Mouse (Mus musculus) frontal cortex, adult (tissue): ENCODE results near the gene Sppl2b.
A peak's percentile ranks its signal among the peaks of the same experiment; 100 is the strongest.
"Not testable (repeated sequence)": the region's sequence is repeated elsewhere in the genome, so short reads cannot be mapped to it uniquely, and the experiment has no call there.

ENCODE experiments used
- ATAC-seq: cut with Nextera tagmentation; 2 replicates; pipeline ENCODE4 v1.9.2; 2017; ENCODE audit warnings: mild to moderate bottlenecking, moderate library complexity, mixed read lengths; ENCODE audit not compliant: low TSS enrichment

The Sppl2b gene

GRCm38 (mm10) chr10:80854913-80855748 lies at the start of gene Sppl2b, which contains the start of gene Lsm7:
Gene Sppl2b (plus strand): TSS chr10:80855275.
Gene Lsm7 (minus strand): TSS chr10:80855209.
- ATAC-seq, result peak; percentile 69

GRCm38 (mm10) chr10:80805322-80805721 lies 49.8 kb upstream of the Sppl2b start:
- ATAC-seq, result no peak

- ATAC-seq, result peak; percentile 35; the same call in 1 of the 2 replicates
Measured at GRCm38 (mm10) chr10:80805925-80806324, 49.1 kb upstream of the Sppl2b start.

DNA sequence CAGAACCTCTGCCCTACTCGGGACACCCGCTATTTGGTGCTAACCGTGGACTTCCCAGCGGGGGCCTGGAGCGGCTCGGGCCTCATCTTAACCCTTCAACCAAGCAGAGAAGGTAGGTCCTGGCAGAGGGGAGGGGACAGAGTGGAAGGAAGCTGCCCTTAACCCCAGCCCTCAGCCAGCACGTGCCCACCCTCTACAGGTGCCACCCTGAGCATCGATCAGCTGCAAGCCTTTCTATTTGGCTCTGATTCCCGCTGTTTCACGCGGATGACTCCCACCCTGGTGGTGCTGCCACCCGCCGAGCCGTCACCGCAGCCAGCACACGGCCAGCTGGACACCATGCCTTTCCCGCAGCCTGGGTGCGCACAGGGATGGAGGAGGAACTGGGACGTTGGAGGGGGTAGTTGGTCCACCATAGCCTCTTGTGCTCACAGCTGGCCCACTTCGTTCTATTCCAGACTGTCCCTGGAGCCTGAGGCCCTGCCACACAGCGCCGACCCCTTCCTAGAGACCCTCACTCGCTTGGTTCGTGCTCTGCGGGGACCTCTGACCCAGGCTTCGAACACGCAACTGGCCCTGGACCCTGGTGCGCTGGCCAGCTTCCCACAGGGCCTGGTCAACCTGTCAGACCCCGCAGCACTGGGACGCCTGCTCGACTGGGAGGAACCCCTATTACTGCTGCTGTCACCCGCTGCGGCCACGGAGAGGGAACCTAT lies 48.6 kb upstream of the Sppl2b start:
- peak; percentile 10; the same call in 1 of the 2 replicates for ATAC-seq

DNA sequence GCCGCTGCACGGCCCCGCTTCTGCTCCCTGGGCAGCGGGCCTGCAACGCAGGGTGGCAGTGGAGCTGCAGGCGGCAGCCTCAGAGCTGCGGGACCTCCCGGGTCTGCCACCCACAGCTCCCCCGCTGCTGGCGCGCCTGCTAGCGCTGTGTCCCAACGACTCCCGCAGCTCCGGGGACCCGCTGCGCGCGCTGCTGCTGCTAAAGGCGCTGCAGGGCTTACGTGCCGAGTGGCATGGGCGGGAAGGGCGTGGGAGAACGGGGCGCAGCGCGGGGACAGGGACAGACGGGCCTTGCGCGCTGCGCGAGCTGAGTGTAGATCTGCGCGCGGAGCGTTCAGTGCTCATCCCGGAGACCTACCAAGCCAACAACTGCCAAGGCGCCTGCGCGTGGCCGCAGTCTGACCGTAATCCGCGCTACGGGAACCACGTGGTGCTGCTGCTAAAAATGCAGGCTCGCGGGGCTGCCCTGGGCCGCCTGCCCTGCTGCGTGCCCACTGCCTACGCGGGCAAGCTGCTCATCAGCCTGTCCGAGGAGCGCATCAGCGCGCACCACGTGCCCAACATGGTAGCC lies 47.9 kb upstream of the Sppl2b start:
- peak; percentile 70 for ATAC-seq

GRCm38 (mm10) chr10:80808099-80808984 lies 46.7 kb upstream of the Sppl2b start:
- no peak for ATAC-seq

DNA sequence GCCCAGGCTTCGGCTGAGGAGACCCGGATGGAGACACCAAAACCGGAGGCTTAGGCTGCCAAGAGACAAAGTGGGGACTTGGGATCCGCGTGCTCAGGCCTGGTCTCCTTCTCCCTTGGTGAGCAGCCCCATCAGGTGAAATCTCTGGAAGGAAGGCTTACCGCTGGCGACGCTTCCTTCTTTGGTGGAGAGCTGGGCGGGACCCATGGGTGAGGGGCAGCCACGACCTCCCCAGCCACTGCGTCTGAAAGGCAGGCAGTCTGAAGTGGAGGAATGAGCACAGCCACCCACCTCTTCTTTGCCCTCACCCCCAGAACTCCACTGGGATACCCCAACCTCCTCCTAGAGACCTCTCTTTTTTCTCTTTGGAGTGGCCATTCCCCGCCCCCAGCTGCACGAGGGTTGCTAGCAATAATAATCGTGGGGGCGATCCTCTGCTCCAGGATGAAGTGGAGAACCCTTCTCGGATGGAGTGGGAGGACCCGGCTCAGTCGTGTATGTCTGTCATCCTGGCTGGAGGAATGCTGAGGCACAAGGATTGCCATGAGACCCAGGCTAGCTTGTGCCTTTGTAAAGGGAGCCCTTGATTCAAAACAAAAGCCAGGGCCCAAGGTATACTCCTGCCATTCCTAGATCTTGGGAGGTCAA lies 46.0 kb upstream of the Sppl2b start:
- peak; percentile 34; the same call in 1 of the 2 replicates for ATAC-seq

DNA sequence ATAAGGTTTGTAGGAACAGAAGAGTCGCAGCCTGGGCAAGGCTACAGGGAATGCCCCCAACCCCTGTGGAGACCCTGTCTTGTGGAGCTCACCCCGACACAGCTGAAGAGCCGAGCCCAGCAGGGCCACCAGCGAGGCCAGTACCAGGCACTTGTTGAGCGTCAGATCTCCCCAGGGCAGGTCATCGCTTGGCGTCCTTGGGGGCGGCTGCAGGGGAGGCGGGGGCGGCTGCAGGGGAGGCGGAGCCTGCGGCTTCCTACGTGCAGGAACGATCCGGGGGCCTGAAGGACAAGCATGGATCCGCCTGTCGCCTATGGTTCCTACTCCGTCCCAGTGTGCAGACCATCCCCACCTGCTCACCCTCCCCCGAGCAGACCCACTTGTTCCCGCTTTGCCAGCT lies 45.0 kb upstream of the Sppl2b start:
- no peak for ATAC-seq

- ATAC-seq, result no peak
Measured at GRCm38 (mm10) chr10:80812391-80813041, 42.6 kb upstream of the Sppl2b start.

DNA sequence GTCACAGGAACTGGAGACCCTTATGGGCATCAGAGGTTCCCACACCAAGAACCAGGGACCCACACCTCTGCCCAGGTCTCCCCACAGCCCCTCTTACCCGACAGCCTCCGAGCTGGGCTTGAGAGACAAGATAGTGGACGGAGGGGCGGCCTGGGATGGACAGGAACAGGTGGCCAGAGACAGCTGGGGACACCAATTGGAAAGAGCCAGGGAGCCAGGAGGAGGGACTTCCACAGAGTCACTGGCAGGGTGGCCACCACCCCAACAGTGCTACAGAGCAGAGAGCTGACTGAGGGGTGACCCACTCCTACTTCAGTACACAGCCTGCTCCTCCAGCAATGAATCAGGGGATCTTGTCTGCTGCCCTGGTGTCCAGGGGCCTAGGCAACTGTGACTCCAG lies 41.7 kb upstream of the Sppl2b start, which contains the start of gene Jsrp1:
Gene Jsrp1, minus strand, starts transcription at position 133 of the 400 bp plus-strand sequence.
- no peak for ATAC-seq

- no peak for ATAC-seq
Measured at GRCm38 (mm10) chr10:80814800-80815199, 40.3 kb upstream of the Sppl2b start.

DNA sequence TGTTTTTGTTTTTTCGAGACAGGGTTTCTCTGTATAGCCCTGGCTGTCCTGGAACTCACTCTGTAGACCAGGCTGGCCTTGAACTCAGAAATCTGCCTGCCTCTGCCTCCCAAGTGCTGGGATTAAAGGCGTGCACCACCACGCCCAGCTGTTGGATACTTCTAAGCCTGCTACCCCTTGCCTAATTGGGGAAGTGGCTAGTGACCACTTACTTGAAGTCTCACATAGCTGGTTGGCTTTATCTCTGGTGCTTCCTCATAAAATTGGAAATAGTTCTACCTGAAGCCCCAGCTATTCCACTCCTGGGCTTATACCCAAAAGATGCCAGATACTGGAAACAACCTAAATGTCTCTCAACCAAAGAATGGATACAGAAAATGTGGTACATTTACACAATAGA lies 38.8 kb upstream of the Sppl2b start:
- not testable (repeated sequence) for ATAC-seq

DNA sequence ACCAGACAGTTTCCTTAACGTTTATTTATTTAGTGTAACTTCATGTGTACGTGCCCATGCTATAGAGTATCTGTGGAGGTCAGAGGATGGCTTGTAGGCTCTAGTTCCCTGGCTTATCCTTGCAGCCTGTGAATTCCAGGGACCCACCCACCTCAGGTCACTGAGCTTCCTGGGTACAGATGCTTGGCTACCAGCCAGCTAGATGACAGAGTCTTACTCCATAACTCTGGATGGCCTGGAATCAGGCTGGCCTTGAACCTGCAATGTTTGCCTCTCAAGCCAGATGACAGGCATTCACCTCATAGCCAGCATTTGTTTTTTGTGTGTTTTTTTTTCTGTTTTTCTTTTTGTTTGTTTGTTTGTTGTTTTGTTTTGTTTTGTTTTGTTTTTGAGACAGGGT lies 37.9 kb upstream of the Sppl2b start:
- no peak for ATAC-seq

- ATAC-seq, result not testable (repeated sequence)
Measured at GRCm38 (mm10) chr10:80817955-80818354, 37.1 kb upstream of the Sppl2b start.

GRCm38 (mm10) chr10:80818599-80819281 lies 36.3 kb upstream of the Sppl2b start:
- ATAC-seq, result no peak

GRCm38 (mm10) chr10:80819406-80819805 lies 35.7 kb upstream of the Sppl2b start:
- no peak for ATAC-seq

- no peak for ATAC-seq
Measured at GRCm38 (mm10) chr10:80821991-80822390, 33.1 kb upstream of the Sppl2b start.

DNA sequence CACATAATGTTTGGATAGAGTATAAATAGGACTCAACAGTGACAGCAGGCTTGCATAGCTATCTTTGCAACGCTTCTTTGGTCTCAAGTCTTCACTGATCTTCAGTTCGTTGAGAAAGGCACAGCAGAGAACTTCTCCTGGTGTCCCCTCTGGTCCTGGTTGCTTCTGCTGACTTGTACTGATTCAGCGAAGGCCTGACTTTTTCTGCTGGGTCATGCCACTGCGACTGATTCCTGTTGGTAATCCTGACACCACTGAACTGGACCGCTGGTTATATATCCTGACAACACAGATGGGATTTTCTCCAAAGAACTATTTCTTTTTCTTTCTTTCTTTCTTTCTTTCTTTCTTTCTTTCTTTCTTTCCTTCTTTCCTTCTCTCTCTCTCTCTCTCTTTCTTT lies 32.5 kb upstream of the Sppl2b start:
- no peak for ATAC-seq

- no peak for ATAC-seq
Measured at GRCm38 (mm10) chr10:80823316-80823715, 31.8 kb upstream of the Sppl2b start.
